Mouse (Mus musculus) erythroblast, embryonic 14.5 days (primary cell): ENCODE measurements around the gene Tmem200b. TPM values are rescaled to one million over a fixed set of nuclear protein-coding genes. Genes with fewer than 3 reads are reported as not detected.

Experiments
- H3K27me3 ChIP-seq: 2 replicates; pipeline ENCODE4 v1.6.1; 2012; ENCODE audit warnings: inconsistent platforms; ENCODE audit not compliant: control insufficient read depth
- H3K36me3 ChIP-seq: 2 replicates; pipeline ENCODE4 v1.6.1; 2012; ENCODE audit warnings: mild to moderate bottlenecking, inconsistent platforms; ENCODE audit not compliant: control insufficient read depth
- H3K4me1 ChIP-seq: 2 replicates; pipeline ENCODE4 v1.6.1; 2012; ENCODE audit warnings: inconsistent platforms; ENCODE audit not compliant: control insufficient read depth
- H3K4me3 ChIP-seq: replicated peaks from 2 replicates; pipeline ENCODE3; 2012; ENCODE audit warnings: moderate library complexity, mild to moderate bottlenecking, inconsistent platforms
- H3K9me3 ChIP-seq: 2 replicates; pipeline ENCODE4 v1.6.1; 2012; ENCODE audit warnings: low read length, inconsistent platforms, mixed read lengths; ENCODE audit not compliant: control insufficient read depth
- GATA1 ChIP-seq: IDR thresholded peaks from 2 replicates; pipeline ENCODE4 v1.6.1; 2012; ENCODE audit warnings: low read length, inconsistent platforms, mixed read lengths
- TAL1 ChIP-seq: IDR thresholded peaks from 3 replicates; pipeline ENCODE4 v1.6.1; 2012; ENCODE audit warnings: low read length, inconsistent platforms, mixed read lengths
- polyA plus RNA-seq: library from polyadenylated mRNA; stranded (reverse); fragments of >175 nt; gene quantifications from 2 replicates; pipeline ENCODE4 v1.2.3, GENCODE M21; 2012

Gene Tmem200b
- polyA plus RNA-seq, 1 experiment: not detected

GRCm38 (mm10) chr4:131883571-131883970 lies 38.0 kb upstream of the Tmem200b start:
- no peak for TF ChIP-seq TAL1
- no peak for TF ChIP-seq GATA1
- H3K4me1 ChIP-seq: peaks cover 57% of the 10 kb centered on the region
- H3K4me3 ChIP-seq: no peak overlapping the region
- H3K9me3 ChIP-seq: no peaks in the 10 kb centered on the region
- no peaks in the 10 kb centered on the region for H3K27me3 ChIP-seq
- peaks cover 92% of the 10 kb centered on the region for H3K36me3 ChIP-seq

GRCm38 (mm10) chr4:131885376-131885775 lies 36.2 kb upstream of the Tmem200b start:
- no peaks in the 10 kb centered on the region for H3K27me3 ChIP-seq
- TF ChIP-seq GATA1 (no peak), TAL1 (no peak)
- peaks cover 95% of the 10 kb centered on the region for H3K36me3 ChIP-seq
- peaks cover 52% of the 10 kb centered on the region for H3K4me1 ChIP-seq
- H3K9me3 ChIP-seq: no peaks in the 10 kb centered on the region
- no peak overlapping the region for H3K4me3 ChIP-seq

- Histone ChIP-seq H3K4me1 (peaks cover 40% of the 10 kb centered on the region), H3K4me3 (no peak overlapping the region), H3K27me3 (no peaks in the 10 kb centered on the region), H3K9me3 (no peaks in the 10 kb centered on the region), H3K36me3 (peaks cover 100% of the 10 kb centered on the region)
- TF ChIP-seq GATA1 (no peak), TAL1 (no peak)
Measured at GRCm38 (mm10) chr4:131888564-131888963, 33.0 kb upstream of the Tmem200b start.

- Histone ChIP-seq H3K4me3 (no peak overlapping the region), H3K36me3 (peaks cover 97% of the 10 kb centered on the region), H3K27me3 (no peaks in the 10 kb centered on the region), H3K9me3 (no peaks in the 10 kb centered on the region), H3K4me1 (peaks cover 33% of the 10 kb centered on the region)
- TF ChIP-seq GATA1: no peak
- TF ChIP-seq TAL1: no peak
Measured at GRCm38 (mm10) chr4:131890692-131891091, 30.9 kb upstream of the Tmem200b start.

- H3K27me3 ChIP-seq: no peaks in the 10 kb centered on the region; the same call in 1 of the 2 replicates
- TF ChIP-seq GATA1: no peak
- no peaks in the 10 kb centered on the region; the same call in 1 of the 2 replicates for H3K4me1 ChIP-seq
- H3K9me3 ChIP-seq: peaks cover 2% of the 10 kb centered on the region; the same call in 1 of the 2 replicates
- peaks cover 88% of the 10 kb centered on the region for H3K36me3 ChIP-seq
- H3K4me3 ChIP-seq: no peak overlapping the region
Measured at GRCm38 (mm10) chr4:131897109-131897508, 24.5 kb upstream of the Tmem200b start.

GRCm38 (mm10) chr4:131897787-131898186 lies 23.8 kb upstream of the Tmem200b start:
- peaks cover 88% of the 10 kb centered on the region for H3K36me3 ChIP-seq
- no peak for TF ChIP-seq TAL1
- no peak for TF ChIP-seq GATA1
- no peak overlapping the region for H3K4me3 ChIP-seq
- peaks cover 2% of the 10 kb centered on the region; the same call in 1 of the 2 replicates for H3K9me3 ChIP-seq
- H3K4me1 ChIP-seq: no peaks in the 10 kb centered on the region; the same call in 1 of the 2 replicates
- H3K27me3 ChIP-seq: no peaks in the 10 kb centered on the region; the same call in 1 of the 2 replicates

GRCm38 (mm10) chr4:131898503-131899179 lies 22.9 kb upstream of the Tmem200b start:
- TF ChIP-seq GATA1 (no peak), TAL1 (no peak)
- H3K27me3 ChIP-seq: no peaks in the 10 kb centered on the region; the same call in 1 of the 2 replicates
- no peaks in the 10 kb centered on the region; the same call in 1 of the 2 replicates for H3K4me1 ChIP-seq
- H3K9me3 ChIP-seq: peaks cover 2% of the 10 kb centered on the region; the same call in 1 of the 2 replicates
- H3K36me3 ChIP-seq: peaks cover 85% of the 10 kb centered on the region
- no peak overlapping the region for H3K4me3 ChIP-seq

- peaks cover 85% of the 10 kb centered on the region for H3K36me3 ChIP-seq
Measured at GRCm38 (mm10) chr4:131899180-131899554, 22.4 kb upstream of the Tmem200b start.

GRCm38 (mm10) chr4:131901090-131901489 lies 20.5 kb upstream of the Tmem200b start:
- H3K9me3 ChIP-seq: peaks cover 2% of the 10 kb centered on the region; the same call in 1 of the 2 replicates
- peaks cover 93% of the 10 kb centered on the region for H3K36me3 ChIP-seq
- no peaks in the 10 kb centered on the region; the same call in 1 of the 2 replicates for H3K4me1 ChIP-seq
- no peak for TF ChIP-seq GATA1
- TF ChIP-seq TAL1: no peak
- H3K27me3 ChIP-seq: no peaks in the 10 kb centered on the region; the same call in 1 of the 2 replicates
- H3K4me3 ChIP-seq: no peak overlapping the region

More at GRCm38 (mm10) chr4:131899180-131899554, 22.4 kb upstream of the Tmem200b start:
- Histone ChIP-seq H3K4me3 (no peak overlapping the region), H3K9me3 (peaks cover 2% of the 10 kb centered on the region; the same call in 1 of the 2 replicates), H3K4me1 (no peaks in the 10 kb centered on the region; the same call in 1 of the 2 replicates), H3K27me3 (no peaks in the 10 kb centered on the region; the same call in 1 of the 2 replicates)
- TF ChIP-seq GATA1 (no peak), TAL1 (no peak)
